Mouse (Mus musculus) embryonic facial prominence, embryonic 14.5 days (tissue): ENCODE data around the gene Nme7. TPM values are rescaled to one million over a fixed set of nuclear protein-coding genes. Genes with fewer than 3 reads are reported as not detected.

Experiments
- ATAC-seq: fragments of 200-750 bp; cut with Nextera tagmentation; 2 replicates; pipeline ENCODE4 v1.8.0; 2017; ENCODE audit warnings: low read depth, moderate number of reproducible peaks, moderate TSS enrichment
- DNase-seq: peaks from one replicate; pipeline ENCODE4 v3.0.0-alpha.2; 2015; ENCODE audit warnings: low spot score
- H3K27ac ChIP-seq: fragments of 300-500 bp; sonication (generic); replicated peaks from 2 replicates; pipeline ENCODE4 v1.5.1; 2014; ENCODE audit warnings: low read depth, mild to moderate bottlenecking, low read length, moderate library complexity
- H3K27me3 ChIP-seq: fragments of 300-500 bp; sonication (generic); replicated peaks from 2 replicates; pipeline ENCODE4 v1.6.1; 2014; ENCODE audit warnings: low read length; ENCODE audit not compliant: control insufficient read depth, insufficient read depth
- H3K36me3 ChIP-seq: fragments of 300-500 bp; sonication (generic); 2 replicates; pipeline ENCODE4 v1.6.1; 2014; ENCODE audit warnings: low read length, mixed read lengths; ENCODE audit not compliant: control insufficient read depth, insufficient read depth
- H3K4me1 ChIP-seq: fragments of 300-500 bp; sonication (generic); 2 replicates; pipeline ENCODE4 v1.6.1; 2014; ENCODE audit warnings: antibody characterized with exemption, low read length; ENCODE audit not compliant: control insufficient read depth, insufficient read depth
- H3K4me2 ChIP-seq: fragments of 300-500 bp; sonication (generic); 2 replicates; pipeline ENCODE4 v1.6.1; 2014; ENCODE audit warnings: low read depth, mild to moderate bottlenecking, low read length, moderate library complexity, mixed read lengths
- H3K4me3 ChIP-seq: fragments of 300-500 bp; sonication (generic); 2 replicates; pipeline ENCODE4 v1.5.1; 2014; ENCODE audit warnings: low read depth, mild to moderate bottlenecking, low read length
- H3K9ac ChIP-seq: fragments of 300-500 bp; sonication (generic); 2 replicates; pipeline ENCODE4 v1.6.1; 2014; ENCODE audit warnings: low read depth, mild to moderate bottlenecking, low read length, moderate library complexity, mixed read lengths
- H3K9me3 ChIP-seq: fragments of 300-500 bp; sonication (generic); 2 replicates; pipeline ENCODE4 v1.6.1; 2016; ENCODE audit warnings: low read length; ENCODE audit not compliant: control insufficient read depth
- polyA plus RNA-seq: library from polyadenylated mRNA; unstranded; fragments of >200 nt; fragmentation: Nextera tagmentation; extraction: Ambion mirVana; gene quantifications from 2 replicates; pipeline ENCODE4 v1.2.1, GENCODE M21; 2014

Gene Nme7
- polyA plus RNA-seq, 1 experiment from 2014 or later: 27.3 TPM

GRCm38 (mm10) chr1:164483728-164484127 is 179.8 kb downstream of the Nme7 start:
- Histone ChIP-seq H3K4me2 (no peak overlapping the region), H3K4me1 (no peaks in the 10 kb centered on the region), H3K9me3 (no peaks in the 10 kb centered on the region), H3K27me3 (no peaks in the 10 kb centered on the region), H3K36me3 (no peaks in the 10 kb centered on the region), H3K4me3 (no peak overlapping the region), H3K9ac (no peak overlapping the region), H3K27ac (no peak overlapping the region)
- ATAC-seq (no peak), DNase-seq (no peak)

Other genes with a start within 250 kb of the Nme7 start
- 0.56 and 0.79 TPM in 2 replicates for gene Sell, start 242.1 kb upstream of the Nme7 start, polyA plus RNA-seq
- gene Selp, start 188.9 kb upstream of the Nme7 start, polyA plus RNA-seq: 0.34 and 0.71 TPM in 2 replicates
- gene F5, start 152.3 kb upstream of the Nme7 start, polyA plus RNA-seq: 0.21 TPM in 2 replicates
- 8.2 and 11.0 TPM in 2 replicates for gene Slc19a2, start 55.1 kb upstream of the Nme7 start, polyA plus RNA-seq
- 7.4 and 9.8 TPM in 2 replicates for gene Ccdc181, start 28.5 kb upstream of the Nme7 start, polyA plus RNA-seq
- 28.6 and 29.6 TPM in 2 replicates for gene Blzf1, start 3.4 kb downstream of the Nme7 start, polyA plus RNA-seq
- 37.0 and 44.0 TPM in 2 replicates for gene Atp1b1, start 154.2 kb downstream of the Nme7 start, polyA plus RNA-seq